Mouse (Mus musculus): ENCODE data around the gene Nup62. TPM values are rescaled to one million over a fixed set of nuclear protein-coding genes. Genes with fewer than 3 reads are reported as not detected.

The Nup62 gene
- polyA plus RNA-seq, 1 experiment from 2014 or later, result 55.7 TPM

DNA sequence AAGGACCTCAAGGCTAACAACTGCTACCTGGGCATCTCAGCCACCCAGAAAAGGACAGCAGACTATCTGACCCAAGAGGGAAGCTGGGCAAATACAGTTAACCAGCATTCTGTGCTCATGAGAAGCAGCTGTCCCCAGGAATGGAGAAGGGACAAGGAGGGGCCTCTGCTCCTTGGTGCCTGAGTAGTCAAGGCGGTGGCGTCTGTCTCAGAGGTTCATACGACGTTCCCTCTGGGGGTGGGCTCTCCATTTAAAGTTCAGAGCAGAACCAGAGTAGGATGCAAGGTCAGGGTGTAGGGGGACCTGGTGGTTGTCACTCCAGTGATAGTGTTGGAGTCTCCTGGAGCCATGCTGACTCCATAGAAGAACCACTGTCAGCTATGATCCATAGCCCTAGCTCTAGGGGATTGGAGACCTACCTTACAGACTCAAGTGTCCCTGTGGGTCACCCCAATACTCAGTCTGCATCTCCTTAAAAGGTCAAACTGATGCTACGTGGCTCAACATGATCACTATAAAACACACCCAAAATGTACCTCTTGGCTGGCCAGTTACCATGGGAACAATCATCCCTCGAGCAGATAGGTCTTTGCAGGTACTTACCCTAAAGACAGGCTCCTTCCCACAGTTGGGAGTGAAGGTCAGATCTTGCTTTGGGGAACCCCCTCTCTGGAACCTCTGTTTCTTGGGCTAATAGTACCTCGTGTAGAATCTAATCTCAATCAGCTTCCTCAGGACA lies 4.9 kb upstream of the Nup62 start:
- peaks cover 8% of the 10 kb centered on the region for H3K4me1 ChIP-seq (replicated peaks)
- no peak overlapping the region for H3K4me2 ChIP-seq (replicated peaks)
- ATAC-seq, result no peak
- H3K36me3 ChIP-seq, result peaks cover 5% of the 10 kb centered on the region
- no peak overlapping the region for H3K9ac ChIP-seq (replicated peaks)
- WGBS, result 92% methylated on average over 7 of the region's 7 CpGs
- no peak overlapping the region for H3K27ac ChIP-seq
- no peaks in the 10 kb centered on the region for H3K27me3 ChIP-seq
- no peak overlapping the region for H3K4me3 ChIP-seq (replicated peaks)
- no peaks in the 10 kb centered on the region for H3K9me3 ChIP-seq

DNA sequence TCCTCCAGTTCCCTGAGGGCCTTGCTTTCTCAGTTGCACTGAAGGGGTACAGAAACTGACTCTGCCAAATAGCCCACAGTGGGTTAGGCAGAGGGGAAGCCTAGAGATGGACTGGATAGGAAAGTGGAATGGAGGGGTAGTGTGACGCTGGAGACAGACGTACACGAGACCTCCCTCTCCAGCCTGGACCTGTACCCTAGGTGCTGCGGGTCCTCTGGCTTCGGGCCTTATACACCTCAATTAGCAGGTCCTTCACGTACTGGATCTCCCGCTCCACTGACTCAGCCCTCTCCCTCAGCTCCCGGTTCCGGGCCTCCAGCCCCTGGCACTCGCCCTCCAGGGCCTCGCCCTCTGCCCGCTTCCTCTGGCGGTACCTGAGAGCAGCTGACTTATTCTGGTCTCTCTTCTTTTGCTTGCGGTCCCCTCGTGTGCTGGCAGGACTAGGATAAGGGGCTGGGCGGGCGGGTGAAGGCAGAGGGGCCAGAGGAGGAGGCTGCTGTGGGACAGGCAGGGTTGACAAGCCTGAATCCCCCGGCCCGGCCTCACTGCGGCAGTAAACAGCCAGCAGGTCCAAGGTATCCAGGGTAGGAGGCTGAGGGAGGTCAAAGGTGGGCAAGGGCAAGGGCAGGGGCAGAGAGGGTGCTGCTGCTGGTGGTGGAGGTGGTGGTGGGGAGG lies 3.1 kb upstream of the Nup62 start:
- Histone ChIP-seq H3K9me3 (no peaks in the 10 kb centered on the region), H3K4me3 (replicated peaks) (no peak overlapping the region), H3K36me3 (peaks cover 5% of the 10 kb centered on the region), H3K9ac (replicated peaks) (no peak overlapping the region), H3K4me2 (replicated peaks) (no peak overlapping the region), H3K27me3 (no peaks in the 10 kb centered on the region), H3K27ac (no peak overlapping the region), H3K4me1 (replicated peaks) (peaks cover 18% of the 10 kb centered on the region)
- WGBS, result 91% methylated on average over 20 of the region's 20 CpGs
- no peak for ATAC-seq

GRCm38 (mm10) chr7:44813985-44814384 lies 1.9 kb upstream of the Nup62 start:
- Histone ChIP-seq H3K36me3 (peaks cover 5% of the 10 kb centered on the region), H3K9me3 (no peaks in the 10 kb centered on the region), H3K4me3 (replicated peaks) (no peak overlapping the region), H3K27ac (no peak overlapping the region), H3K4me2 (replicated peaks) (no peak overlapping the region), H3K9ac (replicated peaks) (no peak overlapping the region), H3K4me1 (replicated peaks) (peaks cover 30% of the 10 kb centered on the region), H3K27me3 (no peaks in the 10 kb centered on the region)
- ATAC-seq, result no peak
- 92% methylated on average over 3 of the region's 3 CpGs for WGBS

DNA sequence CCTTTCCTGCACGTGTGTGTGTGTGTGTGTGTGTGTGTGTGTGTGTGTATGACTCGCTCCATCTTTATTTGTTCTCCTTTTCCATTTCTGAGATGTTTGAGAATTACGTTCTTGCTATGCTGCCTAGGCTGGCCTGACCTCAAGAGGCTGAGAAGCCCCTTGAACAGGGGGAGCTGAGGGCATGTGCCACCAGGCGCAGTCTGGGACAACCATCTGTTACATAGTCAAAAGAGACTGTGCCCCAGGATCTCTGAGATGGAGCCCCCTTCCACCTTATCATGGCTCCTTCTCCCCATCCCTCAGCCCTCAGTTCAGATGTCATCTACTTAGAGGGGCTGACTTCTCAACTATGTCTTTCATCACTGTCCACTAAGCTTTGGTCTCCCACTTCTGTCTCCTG lies 1.5 kb upstream of the Nup62 start:
- no peak overlapping the region for H3K4me3 ChIP-seq (replicated peaks)
- H3K4me2 ChIP-seq (replicated peaks), result peak overlapping the region; percentile 83
- ATAC-seq, result no peak
- no peak overlapping the region for H3K27ac ChIP-seq
- no peaks in the 10 kb centered on the region for H3K9me3 ChIP-seq
- no peak overlapping the region for H3K9ac ChIP-seq (replicated peaks)
- WGBS, result 93% methylated on average over 4 of the region's 4 CpGs
- no peaks in the 10 kb centered on the region for H3K27me3 ChIP-seq
- H3K4me1 ChIP-seq (replicated peaks), result peaks cover 34% of the 10 kb centered on the region
- peaks cover 5% of the 10 kb centered on the region for H3K36me3 ChIP-seq

DNA sequence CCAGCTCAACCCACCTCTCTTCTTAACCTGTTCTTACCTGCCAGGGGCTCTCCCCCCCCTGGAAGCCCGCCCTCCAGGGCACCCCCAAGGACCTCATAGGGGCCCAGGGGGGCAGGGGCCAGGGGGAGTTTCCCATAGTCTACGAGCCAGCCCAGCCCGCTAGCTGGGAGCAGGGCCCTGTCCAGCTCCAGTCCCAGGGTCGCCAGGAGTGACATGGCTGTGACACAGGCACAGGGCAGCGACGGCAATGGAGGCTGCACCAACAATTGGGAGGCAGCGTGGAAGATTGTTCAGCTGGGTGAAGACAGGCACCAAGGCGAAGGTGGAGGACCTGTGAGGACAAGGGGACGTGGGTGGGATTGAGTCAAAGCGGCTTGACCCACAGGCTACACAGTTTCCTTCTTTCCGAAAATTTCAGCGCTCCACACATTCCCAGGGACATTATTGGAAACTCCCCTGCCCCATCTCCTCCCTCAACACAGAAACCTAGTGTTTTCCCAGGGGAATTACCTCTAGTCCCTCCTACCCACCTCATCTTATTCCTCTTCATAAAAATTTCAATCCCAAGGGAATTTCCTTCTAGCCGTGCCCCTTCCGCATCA lies 835 bp upstream of the Nup62 start:
- Histone ChIP-seq H3K9ac (replicated peaks) (peak overlapping the region; percentile 44; the same call in 1 of the 2 replicates), H3K27me3 (no peaks in the 10 kb centered on the region), H3K36me3 (peaks cover 5% of the 10 kb centered on the region), H3K4me3 (replicated peaks) (peak overlapping the region; percentile 90), H3K4me1 (replicated peaks) (peaks cover 41% of the 10 kb centered on the region), H3K9me3 (no peaks in the 10 kb centered on the region), H3K27ac (peak overlapping the region; percentile 93), H3K4me2 (replicated peaks) (peak overlapping the region; percentile 83)
- peak; percentile 21 for ATAC-seq
- 27% methylated on average over 14 of the region's 14 CpGs for WGBS

- Histone ChIP-seq H3K4me3 (replicated peaks) (peak within 1 kb of the TSS; percentile 90), H3K9me3 (no peaks in the 10 kb centered on the region), H3K4me1 (replicated peaks) (peaks cover 52% of the 10 kb centered on the region), H3K27me3 (no peaks in the 10 kb centered on the region), H3K4me2 (replicated peaks) (peak within 1 kb of the TSS; percentile 83), H3K9ac (replicated peaks) (peak within 1 kb of the TSS; percentile 92), H3K36me3 (no peaks in the 10 kb centered on the region; the same call in 1 of the 2 replicates), H3K27ac (peak within 1 kb of the TSS; percentile 93)
- ATAC-seq, result peak; percentile 57
- under 1% methylated on average over 54 of the region's 57 CpGs for WGBS
These were observed 658 bp downstream of the Nup62 start, which contains the start of gene Atf5 for GRCm38 (mm10) chr7:44816470-44817021. TSS of gene Atf5 (minus strand) at chr7:44816658.

DNA sequence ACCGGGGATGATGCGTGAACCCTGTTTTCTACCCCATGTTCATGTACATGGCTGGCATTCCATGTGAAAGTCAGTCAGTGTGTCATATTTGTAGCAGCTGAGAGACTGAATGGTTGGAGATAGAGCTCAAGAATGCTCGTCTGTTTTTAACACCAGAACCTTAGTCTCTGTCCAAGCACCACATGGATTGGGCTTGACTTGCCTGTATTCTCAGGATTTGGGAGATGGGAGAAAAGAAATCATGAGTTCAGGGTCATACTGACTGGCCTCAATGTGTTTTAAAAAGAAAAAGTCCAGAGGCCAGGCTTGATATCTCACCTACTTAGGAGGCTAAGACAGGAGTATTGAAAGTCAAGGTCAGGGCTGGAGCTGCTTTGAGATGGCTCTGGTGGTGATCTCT lies 1.6 kb downstream of the Nup62 start:
- Histone ChIP-seq H3K4me3 (replicated peaks) (peak overlapping the region; percentile 90), H3K27me3 (no peaks in the 10 kb centered on the region), H3K27ac (no peak overlapping the region), H3K9ac (replicated peaks) (peak overlapping the region; percentile 92), H3K9me3 (no peaks in the 10 kb centered on the region), H3K36me3 (no peaks in the 10 kb centered on the region), H3K4me2 (replicated peaks) (peak overlapping the region; percentile 83), H3K4me1 (replicated peaks) (peaks cover 58% of the 10 kb centered on the region)
- WGBS, result 36% methylated on average over 3 of the region's 3 CpGs
- ATAC-seq, result no peak

DNA sequence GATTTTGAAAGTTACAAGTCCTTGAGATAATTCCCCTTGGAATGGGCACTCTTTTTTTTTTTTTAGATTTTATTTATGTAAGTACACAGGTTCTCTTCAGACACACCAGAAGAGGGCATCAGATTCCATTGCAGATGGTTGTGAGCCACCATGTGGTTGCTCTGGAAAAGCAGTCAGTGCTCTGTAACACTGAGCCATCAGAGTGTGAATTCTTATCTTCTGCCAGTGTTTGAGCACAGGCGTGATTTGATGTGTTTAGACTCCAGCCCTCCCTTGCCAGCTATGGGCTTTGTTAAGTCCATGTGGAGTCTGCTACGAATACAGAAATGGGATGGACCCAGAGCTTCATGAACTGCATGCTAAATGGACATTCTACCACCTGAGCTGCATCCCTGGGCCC lies 2.3 kb downstream of the Nup62 start:
- peak overlapping the region; percentile 83 for H3K4me2 ChIP-seq (replicated peaks)
- H3K27ac ChIP-seq, result no peak overlapping the region
- H3K9me3 ChIP-seq, result no peaks in the 10 kb centered on the region
- peaks cover 64% of the 10 kb centered on the region for H3K4me1 ChIP-seq (replicated peaks)
- ATAC-seq, result no peak
- no peaks in the 10 kb centered on the region for H3K27me3 ChIP-seq
- no peaks in the 10 kb centered on the region for H3K36me3 ChIP-seq
- peak overlapping the region; percentile 92 for H3K9ac ChIP-seq (replicated peaks)
- peak overlapping the region; percentile 90 for H3K4me3 ChIP-seq (replicated peaks)
- 30% methylated on average over 2 of the region's 2 CpGs for WGBS

GRCm38 (mm10) chr7:44818751-44819235 lies 2.9 kb downstream of the Nup62 start:
- 50% methylated on average over 6 of the region's 6 CpGs for WGBS
- H3K9ac ChIP-seq (replicated peaks), result peak overlapping the region; percentile 92
- H3K27ac ChIP-seq, result peak overlapping the region; percentile 53
- ATAC-seq, result no peak
- H3K9me3 ChIP-seq, result no peaks in the 10 kb centered on the region
- H3K36me3 ChIP-seq, result no peaks in the 10 kb centered on the region
- H3K27me3 ChIP-seq, result no peaks in the 10 kb centered on the region
- H3K4me1 ChIP-seq (replicated peaks), result peaks cover 70% of the 10 kb centered on the region
- peak overlapping the region; percentile 90 for H3K4me3 ChIP-seq (replicated peaks)
- H3K4me2 ChIP-seq (replicated peaks), result peak overlapping the region; percentile 83

GRCm38 (mm10) chr7:44819391-44819790 lies 3.5 kb downstream of the Nup62 start:
- Histone ChIP-seq H3K4me1 (replicated peaks) (peaks cover 76% of the 10 kb centered on the region), H3K9me3 (no peaks in the 10 kb centered on the region), H3K4me3 (replicated peaks) (peak overlapping the region; percentile 90), H3K27ac (peak overlapping the region; percentile 53), H3K9ac (replicated peaks) (peak overlapping the region; percentile 92), H3K4me2 (replicated peaks) (peak overlapping the region; percentile 83), H3K36me3 (no peaks in the 10 kb centered on the region), H3K27me3 (no peaks in the 10 kb centered on the region)
- ATAC-seq, result no peak
- WGBS, result 92% methylated on average over 2 of the region's 2 CpGs

GRCm38 (mm10) chr7:44819863-44820262 lies 4.0 kb downstream of the Nup62 start:
- Histone ChIP-seq H3K36me3 (no peaks in the 10 kb centered on the region), H3K4me2 (replicated peaks) (no peak overlapping the region), H3K9me3 (no peaks in the 10 kb centered on the region), H3K4me1 (replicated peaks) (peaks cover 77% of the 10 kb centered on the region), H3K27me3 (no peaks in the 10 kb centered on the region), H3K27ac (no peak overlapping the region), H3K4me3 (replicated peaks) (no peak overlapping the region), H3K9ac (replicated peaks) (peak overlapping the region; percentile 92; the same call in 1 of the 2 replicates)
- no peak for ATAC-seq
- WGBS, result 77% methylated on average over 5 of the region's 5 CpGs

DNA sequence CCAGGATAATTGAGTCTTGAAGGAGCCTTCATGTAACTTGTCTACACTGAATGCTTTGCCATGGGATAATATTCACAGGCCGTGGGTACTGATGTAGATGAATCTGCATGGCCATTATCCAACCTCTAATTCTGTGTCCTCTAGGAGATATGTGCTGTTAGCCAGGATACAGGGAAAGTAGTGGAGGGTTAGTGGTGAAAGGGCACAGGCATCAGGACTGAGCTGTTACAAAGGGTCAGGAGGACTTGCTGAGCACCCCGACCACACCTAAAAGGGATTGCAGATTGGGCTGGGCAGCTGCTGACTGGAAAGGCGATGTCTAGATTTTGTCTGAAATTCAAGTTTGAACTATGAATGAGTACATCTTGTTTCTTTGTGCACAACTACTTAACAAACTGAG lies 4.6 kb downstream of the Nup62 start:
- Histone ChIP-seq H3K4me3 (replicated peaks) (no peak overlapping the region), H3K27me3 (no peaks in the 10 kb centered on the region), H3K9ac (replicated peaks) (0 out of 2 replicates have a peak overlapping the region, but pooled peaks have one; percentile 2), H3K9me3 (no peaks in the 10 kb centered on the region), H3K36me3 (0 out of 2 replicates have a peak, but pooled peaks cover 2% of the 10 kb centered on the region), H3K4me2 (replicated peaks) (no peak overlapping the region), H3K27ac (no peak overlapping the region), H3K4me1 (replicated peaks) (peaks cover 72% of the 10 kb centered on the region)
- 83% methylated on average over 3 of the region's 3 CpGs for WGBS
- ATAC-seq, result no peak
